Mouse (Mus musculus) embryonic fibroblast, embryonic 13.5 days (primary cell): ENCODE data around the gene Styxl1.

Source experiments
- CTCF ChIP-seq: IDR thresholded peaks from 2 replicates; pipeline ENCODE4 v1.5.1; 2011; ENCODE audit warnings: mild to moderate bottlenecking, control low read depth, low read length, moderate library complexity, borderline replicate concordance; ENCODE audit not compliant: insufficient read depth
- POLR2A ChIP-seq: IDR thresholded peaks from 2 replicates; pipeline ENCODE4 v1.6.1; 2011; ENCODE audit warnings: low read depth, mild to moderate bottlenecking, control low read depth, low read length, moderate library complexity

- TF ChIP-seq POLR2A, result no peak
- no peak for TF ChIP-seq CTCF
Measured at GRCm38 (mm10) chr5:135707039-135707438, 71.1 kb downstream of the Styxl1 start.
